Mouse (Mus musculus): ENCODE results near the gene Ppib.

Gene Ppib
- long read RNA-seq, experiment 1, transcript Ppib-201 (5 exons, 892 nt), result major isoform, 134 of 136 reads
- long read RNA-seq, experiment 1, partial matches to known transcripts, result 0 of 136 reads
- long read RNA-seq, experiment 1, other reads (novel, unspliced or antisense), result 1 of 136 reads
- long read RNA-seq, experiment 2, transcript Ppib-201 (5 exons, 892 nt), result major isoform, 201 of 207 reads
- long read RNA-seq, experiment 2, partial matches to known transcripts, result 3 of 207 reads
- long read RNA-seq, experiment 2, other reads (novel, unspliced or antisense), result 3 of 207 reads

DNA sequence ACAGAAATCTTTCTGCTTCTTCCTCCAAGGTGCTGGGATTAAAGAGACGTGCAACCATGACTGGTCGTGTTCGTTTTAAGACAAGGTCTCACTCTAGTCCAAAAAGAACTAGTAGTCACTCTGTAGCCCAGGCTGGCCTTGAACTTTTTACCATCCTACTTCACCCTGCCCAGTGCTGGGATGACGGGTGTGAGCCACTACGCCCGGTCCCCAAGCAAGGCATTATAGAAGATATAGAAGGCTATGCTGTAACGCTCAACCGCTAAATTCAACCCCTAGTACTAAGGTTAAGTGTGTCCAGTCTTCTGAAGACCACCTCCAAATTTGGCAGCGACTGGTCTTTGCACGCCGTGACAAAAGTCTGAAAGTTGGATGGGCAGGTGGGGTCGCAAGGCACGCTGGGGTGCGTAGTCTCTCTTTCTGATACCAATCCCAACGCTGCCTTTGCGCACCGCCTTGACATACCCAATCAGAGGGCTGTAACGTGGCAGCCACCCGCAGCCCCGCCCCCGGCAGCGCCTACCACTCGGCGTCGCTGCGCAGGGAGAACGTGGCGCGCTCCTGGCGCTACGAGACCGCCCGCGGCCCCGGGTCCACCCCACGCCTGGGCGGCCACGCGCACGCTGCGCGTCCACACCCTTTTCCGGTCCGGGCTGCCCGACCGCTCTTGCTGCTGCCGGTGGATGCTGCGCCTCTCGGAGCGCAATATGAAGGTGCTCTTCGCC is at the start of gene Ppib:
TSS of gene Ppib (plus strand) at position 640 of the 725 bp plus-strand sequence.
- intact Hi-C loops (cut with DNase I), result no loop called here

DNA sequence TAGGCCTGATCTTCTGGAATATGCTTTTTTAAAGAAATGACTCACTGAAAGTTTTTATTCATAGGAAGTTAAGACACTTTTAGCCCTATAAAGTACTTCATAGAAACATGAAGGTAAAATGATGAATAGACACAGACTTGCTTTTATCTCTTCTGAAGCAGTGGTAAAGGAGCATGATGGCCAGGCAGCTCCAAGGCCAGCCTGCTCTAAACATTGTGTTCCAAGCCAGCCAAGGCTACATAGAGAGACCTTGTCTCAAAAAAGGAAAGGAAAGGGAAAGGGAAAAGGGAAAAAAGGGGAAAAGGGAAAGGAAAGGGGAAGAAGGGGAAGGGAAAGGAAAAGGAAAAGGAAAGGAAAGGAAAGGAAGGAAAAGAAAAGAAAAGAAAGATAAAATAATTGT is 39.4 kb upstream of the Ppib start:
- intact Hi-C loops (cut with DNase I), result no loop called here

DNA sequence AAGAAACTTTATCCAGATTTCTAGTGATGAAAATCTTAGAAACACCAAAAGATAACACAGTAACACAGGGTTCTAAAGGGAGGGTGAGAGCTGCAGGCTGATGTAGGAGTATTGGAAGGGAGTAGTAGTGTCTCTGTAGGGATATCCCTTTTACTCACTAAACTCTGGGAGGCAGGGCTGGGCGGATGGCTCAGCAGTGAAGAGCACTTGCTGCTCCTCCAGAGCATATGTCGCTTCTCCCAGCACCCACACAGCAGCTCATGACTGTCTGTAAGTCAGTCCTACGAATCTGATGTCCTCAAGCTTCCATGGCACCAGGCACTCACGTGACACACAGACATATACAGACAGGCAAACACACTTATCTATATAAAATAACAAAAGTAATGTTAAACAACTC is 21.9 kb upstream of the Ppib start:
- intact Hi-C loops (cut with DNase I), result no loop called here

DNA sequence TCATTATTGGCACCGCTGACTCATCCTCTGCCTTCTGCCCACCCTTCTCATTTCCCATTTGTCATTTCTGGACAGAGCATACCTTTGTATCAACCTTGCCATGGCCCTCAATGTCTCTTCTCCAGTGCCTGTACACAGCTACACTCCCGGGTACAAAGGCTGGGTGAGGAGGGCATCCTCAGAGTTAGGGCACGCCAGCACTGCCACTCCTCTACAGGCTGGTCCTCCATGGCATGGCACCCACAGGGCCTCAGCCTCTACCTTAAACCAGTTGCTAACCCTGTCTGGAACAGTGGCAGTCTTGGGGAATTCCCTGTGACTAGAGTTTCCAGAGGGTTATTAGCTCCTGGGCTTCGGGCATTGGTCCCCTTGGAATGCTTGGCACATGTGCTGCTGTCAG is 21.4 kb upstream of the Ppib start:
- intact Hi-C loops (cut with DNase I), result no loop called here

DNA sequence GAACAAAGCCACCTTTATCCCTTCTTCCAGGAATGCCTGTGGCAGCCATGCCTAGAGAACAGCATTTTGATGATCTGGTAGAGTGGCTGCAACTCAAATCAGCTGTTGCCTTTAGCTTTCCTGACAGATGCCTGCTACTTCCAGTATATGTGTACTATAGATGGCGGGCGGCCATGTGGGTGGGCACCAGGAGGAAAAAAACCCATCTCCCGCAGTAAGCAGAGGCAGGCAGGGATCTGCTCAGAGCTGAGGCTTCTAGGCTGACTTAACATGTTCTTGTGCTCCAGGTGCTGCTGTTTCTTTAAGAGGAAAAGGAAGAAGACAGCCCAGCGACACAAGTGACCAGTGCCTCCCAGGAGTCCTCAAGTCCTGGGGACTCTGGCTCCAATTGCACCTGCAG is 20.7 kb upstream of the Ppib start:
- intact Hi-C loops (cut with DNase I), result no loop called here

DNA sequence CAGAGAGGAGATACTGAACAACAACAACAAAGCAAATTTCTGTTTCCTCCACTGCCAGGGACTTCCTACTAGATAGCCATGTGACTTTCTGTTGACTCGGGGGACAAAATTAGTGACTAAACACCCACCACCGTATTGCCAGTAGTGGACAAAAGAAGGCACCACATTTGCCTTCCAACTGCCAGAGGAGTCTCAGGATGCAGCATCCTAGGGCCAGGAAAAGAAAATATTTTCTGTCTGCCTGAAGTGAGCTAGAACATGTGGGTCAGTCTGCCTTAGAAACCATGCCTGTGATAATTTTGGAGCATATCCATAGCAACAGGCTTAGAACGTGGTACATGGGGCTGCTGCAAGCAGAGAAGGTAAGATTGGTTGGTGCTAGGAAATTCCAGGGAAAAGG is 19.2 kb upstream of the Ppib start:
- intact Hi-C loops (cut with DNase I), result no loop called here

DNA sequence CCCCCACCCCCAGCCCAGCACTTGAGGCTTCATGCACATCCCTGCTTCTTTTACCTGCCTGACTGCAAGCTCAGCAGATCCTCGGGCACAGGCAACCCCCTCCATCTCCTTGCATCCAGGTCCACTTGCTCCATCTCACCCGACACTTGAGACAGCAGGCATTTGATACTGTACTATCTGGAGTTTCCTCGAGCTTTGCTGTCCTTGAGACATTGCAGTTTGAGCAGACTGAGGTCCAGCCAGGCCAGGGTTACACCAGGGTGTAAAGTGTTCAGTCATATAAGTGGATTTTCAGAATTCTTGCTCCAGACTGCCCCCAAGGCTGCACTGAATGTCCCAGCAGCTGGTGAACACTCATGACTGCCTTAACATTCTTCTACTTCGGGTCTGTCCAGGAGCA is 17.7 kb upstream of the Ppib start:
- intact Hi-C loops (cut with DNase I), result no loop called here

DNA sequence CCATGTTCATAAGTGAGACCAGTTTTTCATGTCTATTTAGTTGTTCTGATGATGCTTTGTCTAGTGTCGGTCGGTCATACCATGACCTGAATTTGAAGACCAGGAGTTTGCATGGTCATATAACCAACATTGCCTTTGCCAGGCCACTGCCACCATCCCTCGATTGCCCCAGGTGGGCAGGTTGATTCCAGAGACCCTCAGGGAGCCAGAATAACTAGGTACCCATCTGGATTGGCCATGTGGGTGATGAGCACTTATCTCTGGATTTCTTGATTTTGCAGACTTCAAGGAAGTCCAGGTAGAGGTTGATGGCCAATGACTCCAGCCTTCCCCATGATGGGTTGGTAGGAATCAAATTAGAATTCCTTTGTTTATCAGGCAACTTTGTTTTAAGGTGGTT is 16.8 kb upstream of the Ppib start:
- intact Hi-C loops (cut with DNase I), result no loop called here

DNA sequence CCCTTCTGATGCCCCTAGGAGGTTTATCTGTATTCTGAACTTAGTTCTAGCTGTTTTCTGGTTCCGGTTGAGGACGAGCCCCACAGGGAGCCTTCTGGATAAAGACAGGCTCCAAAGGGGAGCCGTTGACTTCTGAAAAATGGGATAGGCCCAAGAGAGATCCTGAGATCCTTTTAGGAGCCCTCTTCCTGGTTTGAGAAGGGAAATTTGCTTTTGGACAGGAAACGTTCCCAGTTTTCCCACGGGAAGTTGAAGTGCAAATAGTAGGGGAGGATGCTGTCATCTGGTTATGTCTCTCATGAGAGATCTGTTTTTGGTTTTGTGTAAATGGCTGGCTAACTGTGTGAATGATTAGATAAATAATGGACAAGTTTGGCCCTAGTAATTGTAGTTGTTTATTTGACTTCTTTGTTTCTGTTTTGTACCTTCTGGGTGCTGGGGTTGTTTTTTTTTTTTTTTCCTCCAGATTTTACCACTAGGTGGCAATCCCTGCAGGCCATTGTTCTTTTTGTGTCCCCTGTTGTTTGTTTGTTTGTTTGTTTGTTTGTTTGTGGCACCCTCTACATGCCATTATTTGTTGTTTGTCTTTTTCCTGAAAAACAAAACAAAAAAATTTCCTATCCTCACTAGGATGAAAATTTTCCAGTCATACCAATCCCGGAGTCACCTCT is 10.0 kb upstream of the Ppib start:
- intact Hi-C loops (cut with DNase I), result no loop called here

DNA sequence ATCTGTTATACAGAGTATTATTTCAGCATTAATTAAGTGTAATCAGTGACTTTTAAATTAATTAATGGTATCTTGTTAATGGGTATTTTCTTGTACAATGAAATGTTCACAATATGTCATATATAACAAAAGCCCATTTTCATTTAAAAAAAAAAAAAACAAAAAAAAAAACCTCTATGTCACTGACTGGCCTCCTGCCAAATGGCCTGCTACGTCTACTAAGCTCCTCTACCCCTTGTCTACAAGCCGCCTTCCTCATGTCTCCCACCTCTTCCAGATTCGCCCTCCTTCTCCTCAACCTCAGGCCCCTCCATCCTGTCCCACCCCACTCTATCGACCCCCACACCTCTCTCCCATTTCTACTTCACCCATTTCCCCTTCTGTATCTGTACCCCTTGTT is 8.5 kb upstream of the Ppib start:
- intact Hi-C loops (cut with DNase I), result no loop called here

DNA sequence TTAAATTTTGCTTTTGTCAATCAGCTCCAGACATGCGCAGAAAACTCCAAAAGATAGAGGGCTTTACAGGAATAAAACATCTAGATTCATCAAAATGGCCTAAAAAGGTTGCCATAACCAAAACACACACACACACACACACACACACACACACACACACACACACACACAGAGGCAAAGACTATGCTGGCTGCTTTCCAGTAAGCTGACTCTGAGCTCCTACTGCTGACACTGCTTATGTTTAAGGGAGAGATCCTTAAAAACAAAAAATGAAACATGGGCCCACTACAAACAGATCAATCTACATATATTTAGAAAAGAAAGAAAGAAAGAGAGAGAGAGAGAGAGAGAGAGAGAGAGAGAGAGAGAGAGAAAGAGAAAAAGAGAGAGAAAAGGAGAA is 7.3 kb upstream of the Ppib start:
- intact Hi-C loops (cut with DNase I), result no loop called here

DNA sequence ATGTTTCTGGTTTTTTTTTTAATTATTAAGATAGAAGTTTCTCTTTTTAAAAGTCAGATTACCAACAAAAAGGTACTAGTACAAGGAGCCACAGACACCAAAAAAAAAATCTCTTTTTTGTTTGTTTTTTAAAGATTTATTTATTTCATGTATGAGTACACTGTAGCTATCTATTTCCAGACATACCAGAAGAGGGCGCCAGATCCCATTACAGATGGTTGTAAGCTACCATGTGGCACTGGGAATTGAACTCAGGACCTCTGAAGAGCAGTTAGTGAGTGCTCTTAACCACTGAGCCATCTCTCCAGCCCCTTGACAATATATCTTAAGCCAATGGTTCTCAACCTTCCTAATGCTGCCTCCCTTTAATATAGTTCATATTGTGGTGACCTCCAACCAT is 6.4 kb upstream of the Ppib start:
- intact Hi-C loops (cut with DNase I), result no loop called here

DNA sequence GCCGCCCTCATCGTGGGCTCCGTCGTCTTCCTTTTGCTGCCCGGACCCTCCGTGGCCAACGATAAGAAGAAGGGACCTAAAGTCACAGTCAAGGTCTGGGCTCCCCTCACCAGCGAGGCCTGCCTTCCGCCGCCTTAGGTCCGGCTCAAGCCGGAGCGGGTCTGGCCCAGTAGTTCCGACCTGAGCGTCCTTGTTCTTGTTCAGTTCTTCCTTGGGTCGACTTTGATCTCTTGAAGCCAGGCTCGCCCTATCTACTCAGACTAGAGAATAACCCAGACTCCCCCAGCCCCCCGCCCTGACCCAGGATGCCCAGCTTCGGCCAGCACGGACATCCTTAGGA is 256 bp downstream of the Ppib start:
- intact Hi-C loops (cut with DNase I), result no loop called here

DNA sequence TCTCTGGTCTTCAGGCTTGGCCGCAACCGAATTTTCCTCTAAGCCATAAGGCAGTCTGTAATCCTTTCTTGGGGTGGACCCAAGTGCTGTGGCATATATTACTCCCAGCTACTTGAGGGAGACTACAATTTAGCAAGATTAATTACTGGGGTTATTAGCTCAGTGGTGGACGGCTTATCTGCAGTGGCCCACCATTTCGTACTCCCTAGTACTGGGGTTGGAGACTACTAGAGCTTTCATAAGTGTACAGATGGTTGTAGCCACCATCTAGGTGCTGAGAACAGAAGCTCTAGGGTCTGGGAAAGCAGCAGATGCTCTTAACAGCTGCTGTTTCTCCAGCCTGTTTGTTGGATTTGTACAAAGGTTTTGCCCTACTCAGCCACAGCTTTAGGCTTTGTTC is 964 bp downstream of the Ppib start:
- intact Hi-C loops (cut with DNase I), result no loop called here

DNA sequence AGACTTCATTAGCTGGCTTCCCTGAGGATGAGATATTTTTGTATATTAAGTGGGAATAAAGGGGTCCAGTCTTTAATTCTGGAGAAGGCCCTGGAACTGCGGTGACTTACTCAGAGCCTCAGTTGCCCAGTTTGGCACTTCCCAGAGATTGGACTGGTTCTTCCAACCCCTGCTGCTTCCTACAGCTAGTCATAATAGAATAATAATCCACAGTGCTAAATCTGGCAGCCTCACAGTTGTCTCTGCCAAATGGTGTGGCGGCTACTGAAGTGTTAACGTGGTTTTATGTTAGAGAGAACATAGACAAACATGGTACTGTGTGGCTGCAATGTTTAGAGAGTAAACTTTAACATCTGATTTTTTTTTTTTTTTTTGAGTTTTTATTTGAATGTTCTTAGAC is 1.6 kb downstream of the Ppib start:
- intact Hi-C loops (cut with DNase I), result no loop called here

DNA sequence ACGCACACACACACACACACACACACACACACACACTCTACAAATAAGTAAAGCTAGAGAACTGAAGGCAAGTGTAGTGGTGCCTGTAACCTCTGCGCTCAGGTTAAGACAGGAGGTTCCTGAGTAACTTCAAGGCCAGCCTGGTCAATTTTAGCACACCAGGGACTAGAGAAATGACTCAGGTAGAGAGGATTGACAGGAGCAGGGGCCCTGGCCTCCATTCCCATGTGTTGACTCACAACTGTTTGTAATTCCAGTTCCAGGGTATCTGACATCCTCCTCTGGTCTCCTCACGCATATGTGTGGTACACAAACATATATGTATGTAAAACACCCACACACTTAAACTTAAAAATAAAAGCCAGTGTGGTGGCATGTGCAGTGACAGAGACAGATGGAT is 3.4 kb downstream of the Ppib start:
- intact Hi-C loops (cut with DNase I), result no loop called here

DNA sequence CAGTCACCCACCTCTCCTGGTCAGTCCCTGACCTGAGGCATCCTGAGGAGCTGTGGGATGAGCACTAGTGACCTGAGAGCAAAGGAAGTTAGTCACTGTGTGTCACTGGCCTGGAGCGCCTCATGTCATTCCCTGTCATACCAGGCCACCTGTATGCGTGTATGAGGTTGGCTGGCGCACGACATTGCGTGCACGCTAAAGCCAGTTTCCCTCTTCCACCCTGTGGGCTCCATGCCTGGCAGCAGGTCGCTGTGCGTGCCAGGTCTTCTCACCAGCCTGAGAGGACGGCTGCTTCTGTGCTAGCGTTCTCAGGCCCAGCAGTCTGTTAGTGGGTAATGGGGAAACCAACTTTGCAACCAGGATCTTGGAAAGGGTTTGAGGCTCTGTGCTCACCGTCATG is 4.3 kb downstream of the Ppib start:
- intact Hi-C loops (cut with DNase I), result no loop called here

DNA sequence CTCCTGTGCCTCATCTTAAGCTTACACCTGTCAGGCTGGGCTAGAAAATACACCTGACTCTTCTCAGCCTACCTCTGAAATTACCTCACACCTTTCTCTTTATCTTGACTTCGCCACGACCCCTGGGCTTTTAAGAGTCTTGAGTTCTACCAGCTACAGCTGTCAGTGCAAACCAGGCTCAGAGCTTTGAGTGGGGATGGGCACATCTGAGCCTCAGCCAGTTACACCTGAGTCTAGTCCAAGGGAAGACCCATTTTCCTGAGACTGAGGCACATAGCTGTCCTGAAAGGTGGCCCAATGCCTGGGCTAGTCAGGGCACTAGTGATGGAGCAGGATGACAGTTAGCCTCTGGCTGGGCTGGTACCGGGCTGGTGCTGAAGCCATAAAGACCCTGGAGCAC is 6.8 kb downstream of the Ppib start:
- intact Hi-C loops (cut with DNase I), result no loop called here

DNA sequence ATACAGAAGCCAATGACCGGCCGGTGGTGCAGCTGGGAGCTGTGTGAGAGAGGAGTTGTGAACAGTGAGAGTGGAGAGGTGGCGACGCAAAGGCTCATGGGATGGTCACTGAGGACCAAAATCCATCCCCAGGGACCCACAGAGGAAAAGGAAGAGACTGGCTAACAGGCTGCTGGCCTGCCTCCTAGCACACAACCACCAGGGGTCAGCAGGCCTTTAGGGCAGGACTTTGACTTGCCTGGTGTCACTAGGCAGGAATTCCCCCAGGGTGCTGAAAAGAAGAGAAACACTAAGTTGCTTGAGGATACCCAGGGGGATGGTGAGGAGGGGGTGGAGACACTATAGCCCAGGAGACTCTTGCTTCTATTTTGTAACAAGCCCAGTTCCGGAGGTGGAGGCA is 7.5 kb downstream of the Ppib start:
- intact Hi-C loops (cut with DNase I), result no loop called here

DNA sequence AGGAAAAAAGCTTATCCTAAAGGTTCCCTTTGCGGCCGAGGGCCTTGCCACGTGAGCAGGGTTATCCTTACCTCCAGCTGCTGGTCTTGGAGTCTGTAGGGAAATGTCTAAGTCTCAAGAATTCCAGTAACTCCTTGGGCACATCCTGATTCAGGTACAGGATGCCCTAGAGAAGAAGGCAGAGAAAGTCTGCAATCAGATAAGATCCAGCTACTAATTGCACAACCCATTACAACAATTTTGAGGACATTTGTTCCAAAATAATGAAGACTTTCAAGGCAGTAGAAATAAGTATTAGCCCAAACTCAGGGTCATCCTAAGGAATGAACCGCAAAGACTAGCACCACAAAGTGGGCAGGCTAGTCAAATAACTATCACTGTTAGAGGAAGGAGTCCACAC is 8.0 kb downstream of the Ppib start:
- intact Hi-C loops (cut with DNase I), result no loop called here

DNA sequence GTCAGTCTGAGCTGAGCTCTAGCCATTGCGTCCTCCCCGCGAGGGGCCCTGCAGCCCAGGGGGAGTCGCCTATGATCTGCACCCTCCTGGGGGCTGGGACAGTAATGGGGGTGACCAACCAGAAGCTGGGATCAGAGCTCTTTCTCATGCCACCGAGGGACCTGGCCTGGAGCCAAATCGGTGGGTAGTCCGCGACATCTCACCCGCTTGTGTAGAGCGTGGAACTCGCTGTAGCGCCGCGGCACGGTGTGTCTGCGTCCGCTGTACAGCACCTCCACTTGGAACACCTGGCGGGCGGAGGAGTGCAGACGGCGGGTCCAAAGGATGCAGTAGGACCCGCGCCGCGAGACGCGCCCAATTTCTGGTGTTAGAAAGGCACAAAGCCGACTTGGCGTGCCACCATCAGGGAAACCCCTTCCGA is 9.0 kb downstream of the Ppib start:
- intact Hi-C loops (cut with DNase I), result no loop called here

DNA sequence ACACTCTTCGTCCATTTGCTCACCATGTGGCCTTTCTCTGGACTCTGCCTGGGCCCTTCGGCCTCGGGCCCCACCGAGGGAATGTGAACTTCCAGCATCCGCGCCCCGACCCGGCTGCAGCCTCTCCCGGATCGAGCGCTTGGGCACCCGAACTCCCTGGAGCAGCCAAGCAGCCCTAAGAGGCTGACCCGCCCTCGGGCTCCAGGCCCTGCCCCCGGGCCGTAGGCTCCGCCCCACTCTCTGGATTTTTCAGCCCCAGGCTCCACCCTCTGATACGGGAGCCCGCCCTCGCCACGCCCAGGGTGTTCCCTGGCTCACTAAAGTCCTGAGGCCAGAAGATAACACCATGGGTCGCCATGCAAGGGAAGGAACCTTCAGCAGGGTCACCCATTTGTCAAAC is 9.6 kb downstream of the Ppib start, which contains the start of gene Snx22:
TSS of gene Snx22 (minus strand) at position 137 of the 400 bp plus-strand sequence.
- intact Hi-C loops (cut with DNase I), result no loop called here

DNA sequence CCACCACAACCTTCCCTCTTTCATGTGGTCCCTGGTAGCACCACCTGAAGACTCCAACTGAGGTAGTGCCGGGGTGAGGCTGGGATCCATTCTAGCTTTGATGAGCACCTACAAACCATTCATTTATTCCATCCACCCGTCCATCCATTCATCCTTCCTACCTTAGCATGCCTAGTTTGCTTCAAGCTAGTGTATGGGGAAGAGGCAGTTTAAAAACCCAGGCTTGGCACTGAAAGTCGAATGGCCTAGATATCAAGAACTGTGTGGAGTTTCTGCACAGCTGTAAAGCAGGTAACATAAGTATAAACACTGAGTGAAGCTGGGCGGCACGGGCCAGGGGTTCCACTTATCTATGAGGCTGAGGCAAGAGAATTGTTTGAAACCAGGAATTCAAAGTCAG is 10.1 kb downstream of the Ppib start:
- intact Hi-C loops (cut with DNase I), result no loop called here
